Mouse (Mus musculus) stomach, embryonic 14.5 days (tissue): ENCODE measurements around the gene Dolk. TPM values are rescaled to one million over a fixed set of nuclear protein-coding genes. Genes with fewer than 3 reads are reported as not detected.

Experiments used
- ATAC-seq: fragments of 200-750 bp; cut with Nextera tagmentation; 2 replicates; pipeline ENCODE4 v1.8.0; 2017; ENCODE audit warnings: low read depth, moderate TSS enrichment; ENCODE audit not compliant: insufficient number of reproducible peaks, insufficient read depth, low FRiP score
- H3K27ac ChIP-seq: fragments of 300-500 bp; sonication (generic); 2 replicates; pipeline ENCODE4 v1.5.1; 2014; ENCODE audit warnings: mild to moderate bottlenecking, low read length, moderate library complexity, mixed read lengths
- H3K27me3 ChIP-seq: fragments of 300-500 bp; sonication (generic); 2 replicates; pipeline ENCODE4 v1.6.1; 2014; ENCODE audit warnings: low read length, control low read depth, mixed read lengths; ENCODE audit not compliant: control insufficient read depth, insufficient read depth
- H3K36me3 ChIP-seq: fragments of 300-500 bp; sonication (generic); 2 replicates; pipeline ENCODE4 v1.6.1; 2014; ENCODE audit warnings: mild to moderate bottlenecking, control low read depth, low read length, moderate library complexity, mixed read lengths; ENCODE audit not compliant: control insufficient read depth, insufficient read depth
- H3K4me1 ChIP-seq: fragments of 300-500 bp; sonication (generic); 2 replicates; pipeline ENCODE4 v1.6.1; 2014; ENCODE audit warnings: low read length, control low read depth, mixed read lengths; ENCODE audit not compliant: control insufficient read depth, insufficient read depth
- H3K4me2 ChIP-seq: fragments of 300-500 bp; sonication (generic); replicated peaks from 2 replicates; pipeline ENCODE4 v1.6.1; 2014; ENCODE audit warnings: low read depth, low read length, control low read depth
- H3K4me3 ChIP-seq: fragments of 300-500 bp; sonication (generic); 2 replicates; pipeline ENCODE4 v1.5.1; 2014; ENCODE audit warnings: low read depth, low read length, control low read depth
- H3K9ac ChIP-seq: fragments of 300-500 bp; sonication (generic); replicated peaks from 2 replicates; pipeline ENCODE4 v1.6.1; 2014; ENCODE audit warnings: low read depth, mild to moderate bottlenecking, control low read depth, low read length, moderate library complexity, mixed read lengths
- H3K9me3 ChIP-seq: fragments of 300-500 bp; sonication (generic); 2 replicates; pipeline ENCODE4 v1.6.1; 2016; ENCODE audit warnings: low read depth, low read length, control low read depth; ENCODE audit not compliant: control insufficient read depth
- WGBS: fragments of 180-500 bp; shearing (Covaris S2); extraction: QIAGEN DNeasy Blood & Tissue Kit; methylation state at CpG from one replicate; pipeline ENCODE4 v1.1.7; 2014; 5-methylcytosine and 5-hydroxymethylcytosine counted together
- polyA plus RNA-seq: library from polyadenylated mRNA; unstranded; fragments of >200 nt; fragmentation: Nextera tagmentation; extraction: Ambion mirVana; gene quantifications from 2 replicates; pipeline ENCODE4 v1.2.1, GENCODE M21; 2014

The Dolk gene
- polyA plus RNA-seq, 1 experiment from 2014 or later: 32.0 TPM

DNA sequence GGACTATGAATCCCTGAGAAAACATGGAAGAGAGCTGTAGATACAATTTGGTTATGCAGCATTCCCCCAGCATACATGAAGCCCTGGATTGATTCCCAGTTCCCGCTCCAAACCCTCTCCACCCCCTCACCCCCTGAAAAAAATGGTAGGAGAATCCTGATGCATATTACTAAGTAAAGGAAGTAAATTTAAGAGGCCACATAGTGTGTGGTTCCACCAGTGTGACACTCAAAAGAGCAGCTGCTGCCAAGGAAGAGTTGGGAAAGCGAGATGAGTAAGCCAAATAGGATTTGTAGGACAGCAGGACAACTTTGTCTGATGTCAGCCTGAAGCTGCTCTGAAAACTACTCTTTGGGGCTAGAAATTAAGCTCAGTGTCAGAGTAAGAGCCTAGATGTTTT, 25.3 kb upstream of the Dolk start:
- Histone ChIP-seq H3K27ac (no peak overlapping the region), H3K4me3 (no peak overlapping the region), H3K9me3 (no peaks in the 10 kb centered on the region), H3K9ac (no peak overlapping the region), H3K36me3 (peaks cover 84% of the 10 kb centered on the region), H3K4me2 (no peak overlapping the region), H3K27me3 (no peaks in the 10 kb centered on the region), H3K4me1 (no peaks in the 10 kb centered on the region)
- 98% methylated on average over 2 of the region's 2 CpGs for WGBS
- ATAC-seq: no peak

DNA sequence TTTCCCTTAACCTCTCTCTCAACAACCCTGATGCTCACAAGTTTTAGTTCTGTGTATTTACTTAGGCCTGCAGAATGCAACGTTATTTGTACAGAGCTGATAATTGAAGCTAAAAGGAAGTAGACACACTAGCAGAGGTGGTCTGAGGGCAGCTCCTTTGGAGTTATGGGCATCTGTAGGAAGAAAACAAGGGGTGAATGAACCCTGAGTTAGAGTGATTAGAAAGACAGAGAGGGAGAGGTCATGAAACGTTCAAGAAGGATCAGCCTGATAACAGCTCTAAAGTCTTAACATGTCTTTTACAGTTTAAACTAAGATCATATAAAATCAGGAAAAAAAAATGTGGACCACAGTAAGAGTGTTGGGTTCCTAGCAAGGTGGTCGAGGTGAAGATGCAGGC, 23.2 kb upstream of the Dolk start:
- Histone ChIP-seq H3K36me3 (peaks cover 86% of the 10 kb centered on the region), H3K27ac (no peak overlapping the region), H3K27me3 (no peaks in the 10 kb centered on the region), H3K4me1 (no peaks in the 10 kb centered on the region), H3K9me3 (no peaks in the 10 kb centered on the region), H3K9ac (no peak overlapping the region), H3K4me3 (no peak overlapping the region), H3K4me2 (no peak overlapping the region)
- ATAC-seq: no peak
- WGBS: 82% methylated on average over 3 of the region's 3 CpGs

DNA sequence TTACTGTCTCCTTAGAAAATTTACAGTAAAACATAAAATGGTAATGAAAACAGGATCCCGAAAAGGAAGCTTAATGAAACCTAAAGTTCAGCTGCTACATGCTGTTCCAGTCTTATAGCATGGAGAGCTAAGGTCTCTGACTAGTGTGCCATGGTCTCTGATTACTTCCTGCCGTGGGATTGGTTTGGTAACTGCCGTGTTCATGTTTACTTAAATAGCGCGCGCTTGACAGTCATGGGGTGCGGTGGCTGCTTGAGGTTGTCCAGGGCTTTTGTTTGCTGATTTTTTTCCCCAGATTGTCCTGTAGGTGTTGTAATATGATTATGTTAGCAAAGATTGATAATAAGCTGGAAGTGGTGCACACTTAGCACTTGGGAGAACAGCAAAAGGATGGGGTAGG, 20.0 kb upstream of the Dolk start:
- H3K9ac ChIP-seq: no peak overlapping the region
- H3K27me3 ChIP-seq: no peaks in the 10 kb centered on the region
- H3K4me2 ChIP-seq: no peak overlapping the region
- H3K4me3 ChIP-seq: no peak overlapping the region
- WGBS: 90% methylated on average over 7 of the region's 7 CpGs
- no peak for ATAC-seq
- H3K36me3 ChIP-seq: peaks cover 86% of the 10 kb centered on the region
- no peaks in the 10 kb centered on the region for H3K9me3 ChIP-seq
- H3K4me1 ChIP-seq: no peaks in the 10 kb centered on the region
- no peak overlapping the region for H3K27ac ChIP-seq

DNA sequence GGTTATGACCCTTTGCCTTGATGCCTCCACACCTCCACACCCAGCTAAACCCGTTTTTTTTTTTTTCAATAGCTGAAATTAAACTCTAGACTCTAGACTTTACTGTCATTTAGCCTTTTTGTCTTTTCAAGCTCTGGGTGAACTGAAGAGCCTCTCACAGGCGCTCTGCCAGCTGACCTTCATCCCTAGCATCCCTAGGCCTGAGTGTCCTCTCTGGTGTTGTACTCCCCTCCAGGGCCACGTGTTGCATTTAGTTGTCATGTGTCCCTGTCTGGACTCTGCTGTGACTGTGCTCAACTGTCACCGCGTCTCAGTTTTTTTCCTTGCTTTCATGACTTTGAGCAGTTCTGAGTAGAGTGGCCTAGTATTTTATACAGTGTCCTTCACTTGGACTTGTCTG, 13.8 kb upstream of the Dolk start:
- no peak for ATAC-seq
- H3K4me2 ChIP-seq: no peak overlapping the region

DNA sequence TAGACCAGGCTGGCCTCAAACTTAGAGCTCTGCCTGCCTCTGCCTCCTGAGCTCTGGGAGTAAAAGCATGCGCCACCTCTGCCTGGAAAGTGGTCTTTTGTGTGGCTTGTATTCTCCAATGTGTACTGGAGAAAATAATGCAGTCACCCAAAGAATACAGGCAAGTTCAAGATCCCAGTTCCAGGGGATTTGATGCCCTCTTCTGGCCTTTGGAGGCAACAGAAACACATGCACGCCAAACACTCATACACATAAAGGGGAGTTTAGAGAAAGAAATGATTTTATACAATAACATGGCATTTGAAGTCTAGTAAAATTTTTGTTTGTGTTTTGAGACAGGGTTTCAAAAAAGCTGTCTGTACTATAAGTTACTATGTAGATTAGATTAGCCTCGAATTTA, 13.4 kb upstream of the Dolk start:
- no peaks in the 10 kb centered on the region for H3K4me1 ChIP-seq
- H3K4me2 ChIP-seq: no peak overlapping the region
- no peak overlapping the region for H3K27ac ChIP-seq
- peaks cover 63% of the 10 kb centered on the region for H3K36me3 ChIP-seq
- no peak overlapping the region for H3K4me3 ChIP-seq
- WGBS: 81% methylated on average over 3 of the region's 3 CpGs
- ATAC-seq: no peak
- H3K9ac ChIP-seq: no peak overlapping the region
- H3K27me3 ChIP-seq: no peaks in the 10 kb centered on the region
- no peaks in the 10 kb centered on the region for H3K9me3 ChIP-seq

More for the DNA sequence above, 13.8 kb upstream of the Dolk start:
- Histone ChIP-seq H3K4me1 (no peaks in the 10 kb centered on the region), H3K27me3 (no peaks in the 10 kb centered on the region), H3K4me3 (no peak overlapping the region), H3K9ac (no peak overlapping the region), H3K9me3 (no peaks in the 10 kb centered on the region), H3K36me3 (peaks cover 67% of the 10 kb centered on the region), H3K27ac (no peak overlapping the region)
- WGBS: 91% methylated on average over 5 of the region's 5 CpGs

DNA sequence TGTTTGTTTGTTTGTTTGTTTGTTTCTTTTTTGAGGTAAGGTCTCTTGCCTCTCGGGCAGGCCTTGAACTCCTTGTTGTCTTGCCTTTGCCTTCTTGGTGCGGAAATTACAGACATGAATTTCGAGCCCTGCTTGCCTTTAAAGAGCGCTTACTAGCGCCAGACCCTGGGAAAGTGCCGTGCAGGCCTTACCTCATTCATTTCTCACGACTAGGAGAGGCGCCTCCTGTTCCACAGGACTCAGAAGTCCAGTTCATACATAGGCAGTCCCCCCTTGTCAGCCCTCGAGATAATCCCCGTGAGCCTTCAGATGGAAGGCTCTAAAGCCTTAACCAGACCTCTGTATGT, 866 bp upstream of the Dolk start:
- H3K27ac ChIP-seq: peak overlapping the region; percentile 79; the same call in 1 of the 2 replicates
- peak overlapping the region; percentile 40 for H3K4me2 ChIP-seq
- peaks cover 15% of the 10 kb centered on the region for H3K4me1 ChIP-seq
- no peak for ATAC-seq
- peak overlapping the region; percentile 89 for H3K9ac ChIP-seq
- peak overlapping the region; percentile 90 for H3K4me3 ChIP-seq
- no peaks in the 10 kb centered on the region for H3K9me3 ChIP-seq
- H3K36me3 ChIP-seq: no peaks in the 10 kb centered on the region
- WGBS: under 1% methylated on average over 10 of the region's 10 CpGs
- H3K27me3 ChIP-seq: no peaks in the 10 kb centered on the region

DNA sequence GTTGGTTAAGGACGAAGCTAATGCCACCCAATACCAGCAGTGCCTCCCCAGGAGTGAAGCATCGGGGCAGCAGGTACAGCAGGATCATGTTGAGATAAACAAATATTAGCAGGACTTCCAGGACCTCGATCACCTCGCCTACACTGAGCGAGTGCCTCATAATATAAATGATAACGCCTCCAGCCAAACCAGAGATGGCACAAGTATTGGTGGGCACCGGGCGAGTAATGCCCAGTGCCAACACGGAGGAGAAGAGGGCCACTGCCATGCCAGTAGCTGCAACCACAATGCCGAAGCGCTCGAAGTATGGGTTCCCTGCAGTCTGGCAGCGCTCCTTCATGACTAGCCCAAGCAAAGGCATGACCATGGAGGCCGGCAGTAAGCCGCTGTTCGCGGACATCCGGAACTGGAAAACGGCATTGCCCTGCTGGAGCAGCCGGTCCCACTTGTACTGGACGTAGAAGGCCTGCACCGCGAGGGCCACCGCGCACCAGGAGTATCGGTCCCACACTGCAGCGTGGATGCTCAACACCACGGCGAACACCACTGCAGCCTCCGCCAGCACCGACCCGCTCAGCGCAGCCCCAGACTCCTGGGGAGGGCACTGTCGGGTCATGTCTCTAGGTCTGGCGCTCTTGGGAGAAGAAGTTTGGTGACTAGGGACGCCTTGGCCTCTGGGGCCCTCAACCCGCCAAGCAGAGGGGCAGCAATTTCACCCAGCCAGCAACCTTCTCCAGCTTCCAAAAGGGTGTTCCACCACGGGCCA, 535 bp downstream of the Dolk start:
- peak overlapping the region; percentile 44; the same call in 1 of the 2 replicates for H3K27ac ChIP-seq
- WGBS: 9% methylated on average over 38 of the region's 38 CpGs
- no peaks in the 10 kb centered on the region for H3K36me3 ChIP-seq
- peak; percentile 42 for ATAC-seq
- peak overlapping the region; percentile 78 for H3K4me2 ChIP-seq
- H3K27me3 ChIP-seq: no peaks in the 10 kb centered on the region
- H3K9me3 ChIP-seq: no peaks in the 10 kb centered on the region
- H3K4me1 ChIP-seq: peaks cover 15% of the 10 kb centered on the region
- H3K4me3 ChIP-seq: peak overlapping the region; percentile 90
- H3K9ac ChIP-seq: peak overlapping the region; percentile 89

DNA sequence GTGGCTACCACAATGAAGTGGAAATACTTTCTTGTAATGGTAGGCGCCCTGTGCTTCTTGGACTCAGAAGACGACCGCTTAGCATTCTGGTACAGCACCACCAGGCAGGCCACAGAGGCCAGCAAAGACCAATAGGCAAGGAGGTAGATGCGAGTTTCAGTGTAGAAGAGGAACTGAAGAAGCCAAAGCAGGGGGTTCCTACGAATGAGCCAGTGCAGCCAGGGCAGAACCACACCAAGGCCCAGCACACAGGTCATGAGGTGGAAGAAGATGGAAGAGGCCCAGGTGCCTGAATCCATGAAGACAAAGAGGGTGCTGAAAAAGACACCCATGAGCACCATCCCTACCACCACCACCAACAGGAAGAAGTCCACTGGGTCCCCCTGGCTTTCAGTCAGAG, 1.1 kb downstream of the Dolk start:
- H3K4me2 ChIP-seq: peak overlapping the region; percentile 78
- peaks cover 15% of the 10 kb centered on the region for H3K4me1 ChIP-seq
- no peak overlapping the region for H3K27ac ChIP-seq
- peak overlapping the region; percentile 89 for H3K9ac ChIP-seq
- no peaks in the 10 kb centered on the region for H3K27me3 ChIP-seq
- ATAC-seq: no peak
- H3K9me3 ChIP-seq: no peaks in the 10 kb centered on the region
- 88% methylated on average over 5 of the region's 5 CpGs for WGBS
- H3K4me3 ChIP-seq: peak overlapping the region; percentile 90; the same call in 1 of the 2 replicates
- no peaks in the 10 kb centered on the region for H3K36me3 ChIP-seq

DNA sequence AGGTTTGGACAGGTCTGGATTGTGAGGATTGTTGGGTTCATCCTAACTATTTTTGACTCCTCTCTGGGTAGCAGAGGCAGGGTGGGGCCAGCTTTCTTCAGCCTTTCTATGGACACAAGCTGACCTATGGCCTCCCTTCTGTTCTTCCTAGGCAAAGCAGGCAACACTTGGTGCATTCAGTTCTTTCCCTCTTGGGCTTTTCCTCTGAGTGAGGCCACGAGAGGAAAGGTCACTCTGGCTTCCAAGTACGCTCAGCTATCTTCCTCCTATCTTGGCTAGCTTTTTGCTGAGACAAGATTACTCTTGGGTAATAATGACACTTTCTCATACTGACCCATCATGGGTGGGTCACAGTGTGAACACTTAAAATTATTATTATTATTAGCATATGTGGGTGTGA, 2.9 kb downstream of the Dolk start:
- no peak for ATAC-seq
- H3K4me3 ChIP-seq: no peak overlapping the region
- WGBS: 92% methylated on average over 2 of the region's 2 CpGs
- H3K27ac ChIP-seq: no peak overlapping the region
- no peak overlapping the region for H3K4me2 ChIP-seq
- no peaks in the 10 kb centered on the region for H3K27me3 ChIP-seq
- peaks cover 15% of the 10 kb centered on the region for H3K4me1 ChIP-seq
- H3K9ac ChIP-seq: no peak overlapping the region
- no peaks in the 10 kb centered on the region for H3K36me3 ChIP-seq
- H3K9me3 ChIP-seq: no peaks in the 10 kb centered on the region
